Mouse (Mus musculus): ENCODE data around the gene Panx3. TPM values are rescaled to one million over a fixed set of nuclear protein-coding genes. Genes with fewer than 3 reads are reported as not detected.

Panx3 gene
- polyA plus RNA-seq (2014; fragmentation: Nextera tagmentation; extraction: Ambion mirVana) = not detected in 2 replicates

- no peaks in the 10 kb centered on the region for H3K4me1 ChIP-seq (replicated peaks; ENCODE audit: control insufficient read depth, insufficient read depth, low read length)
- H3K27me3 ChIP-seq (replicated peaks; ENCODE audit: control insufficient read depth, insufficient read depth, low read length) = no peaks in the 10 kb centered on the region
- no peak within 1 kb of the TSS for H3K27ac ChIP-seq (ENCODE audit: low read depth)
- no peak within 1 kb of the TSS for H3K9ac ChIP-seq (ENCODE audit: low read length)
- no peak for DNase-seq (ENCODE audit: low spot score)
- no peak for ATAC-seq (replicated peaks; ENCODE audit: low FRiP score, low TSS enrichment, low read depth)
- WGBS = 59% methylated on average over 6 of the region's 6 CpGs
- no peak within 1 kb of the TSS for H3K4me2 ChIP-seq (ENCODE audit: low read length)
- no peaks in the 10 kb centered on the region for H3K36me3 ChIP-seq (ENCODE audit: control insufficient read depth, insufficient read depth, low read length)
- no peak within 1 kb of the TSS for H3K4me3 ChIP-seq (ENCODE audit: low read depth, low read length)
- H3K9me3 ChIP-seq (ENCODE audit: control insufficient read depth, low read length) = no peaks in the 10 kb centered on the region
Measured at GRCm38 (mm10) chr9:37669115-37669514, at the start of gene Panx3. Gene Panx3 (minus strand): TSS chr9:37669235.

GRCm38 (mm10) chr9:37716150-37716549, 47.1 kb upstream of the Panx3 start, which contains the start of gene Olfr160:
Gene Olfr160 (minus strand): TSS chr9:37716250.
- Histone ChIP-seq H3K9ac (ENCODE audit: low read length) (no peak within 1 kb of the TSS), H3K4me1 (replicated peaks; ENCODE audit: control insufficient read depth, insufficient read depth, low read length) (no peaks in the 10 kb centered on the region), H3K4me3 (ENCODE audit: low read depth, low read length) (no peak within 1 kb of the TSS), H3K9me3 (ENCODE audit: control insufficient read depth, low read length) (no peaks in the 10 kb centered on the region), H3K27me3 (replicated peaks; ENCODE audit: control insufficient read depth, insufficient read depth, low read length) (no peaks in the 10 kb centered on the region), H3K36me3 (ENCODE audit: control insufficient read depth, insufficient read depth, low read length) (no peaks in the 10 kb centered on the region), H3K4me2 (ENCODE audit: low read length) (no peak within 1 kb of the TSS), H3K27ac (ENCODE audit: low read depth) (no peak within 1 kb of the TSS)
- DNase-seq (ENCODE audit: low spot score) (no peak), ATAC-seq (replicated peaks; ENCODE audit: low FRiP score, low TSS enrichment, low read depth) (no peak)
- 77% methylated on average over 1 of the region's 1 CpGs for WGBS

GRCm38 (mm10) chr9:37689970-37690686, 21.1 kb upstream of the Panx3 start:
- no peak overlapping the region for H3K27ac ChIP-seq (ENCODE audit: low read depth)
- H3K9ac ChIP-seq (ENCODE audit: low read length) = no peak overlapping the region
- H3K9me3 ChIP-seq (ENCODE audit: control insufficient read depth, low read length) = no peaks in the 10 kb centered on the region
- WGBS = 60% methylated on average over 5 of the region's 5 CpGs
- ATAC-seq (replicated peaks; ENCODE audit: low FRiP score, low TSS enrichment, low read depth) = no peak
- H3K27me3 ChIP-seq (replicated peaks; ENCODE audit: control insufficient read depth, insufficient read depth, low read length) = no peaks in the 10 kb centered on the region
- H3K36me3 ChIP-seq (ENCODE audit: control insufficient read depth, insufficient read depth, low read length) = no peaks in the 10 kb centered on the region
- DNase-seq (ENCODE audit: low spot score) = no peak
- no peak overlapping the region for H3K4me3 ChIP-seq (ENCODE audit: low read depth, low read length)
- no peak overlapping the region for H3K4me2 ChIP-seq (ENCODE audit: low read length)
- no peaks in the 10 kb centered on the region for H3K4me1 ChIP-seq (replicated peaks; ENCODE audit: control insufficient read depth, insufficient read depth, low read length)

GRCm38 (mm10) chr9:37687941-37688303, 18.9 kb upstream of the Panx3 start:
- Histone ChIP-seq H3K9me3 (ENCODE audit: control insufficient read depth, low read length) (no peaks in the 10 kb centered on the region), H3K9ac (ENCODE audit: low read length) (no peak overlapping the region), H3K4me1 (replicated peaks; ENCODE audit: control insufficient read depth, insufficient read depth, low read length) (no peaks in the 10 kb centered on the region), H3K36me3 (ENCODE audit: control insufficient read depth, insufficient read depth, low read length) (no peaks in the 10 kb centered on the region), H3K4me2 (ENCODE audit: low read length) (no peak overlapping the region), H3K4me3 (ENCODE audit: low read depth, low read length) (no peak overlapping the region), H3K27me3 (replicated peaks; ENCODE audit: control insufficient read depth, insufficient read depth, low read length) (no peaks in the 10 kb centered on the region), H3K27ac (ENCODE audit: low read depth) (no peak overlapping the region)
- DNase-seq (ENCODE audit: low spot score) (no peak), ATAC-seq (replicated peaks; ENCODE audit: low FRiP score, low TSS enrichment, low read depth) (no peak)
- 60% methylated on average over 3 of the region's 3 CpGs for WGBS

- WGBS = 81% methylated on average over 3 of the region's 3 CpGs
- no peaks in the 10 kb centered on the region for H3K9me3 ChIP-seq (ENCODE audit: control insufficient read depth, low read length)
- no peak overlapping the region for H3K9ac ChIP-seq (ENCODE audit: low read length)
- no peak overlapping the region for H3K4me2 ChIP-seq (ENCODE audit: low read length)
- no peaks in the 10 kb centered on the region for H3K27me3 ChIP-seq (replicated peaks; ENCODE audit: control insufficient read depth, insufficient read depth, low read length)
- ATAC-seq (replicated peaks; ENCODE audit: low FRiP score, low TSS enrichment, low read depth) = no peak
- H3K36me3 ChIP-seq (ENCODE audit: control insufficient read depth, insufficient read depth, low read length) = no peaks in the 10 kb centered on the region
- DNase-seq (ENCODE audit: low spot score) = no peak
- H3K4me3 ChIP-seq (ENCODE audit: low read depth, low read length) = no peak overlapping the region
- H3K4me1 ChIP-seq (replicated peaks; ENCODE audit: control insufficient read depth, insufficient read depth, low read length) = no peaks in the 10 kb centered on the region
- no peak overlapping the region for H3K27ac ChIP-seq (ENCODE audit: low read depth)
Measured at GRCm38 (mm10) chr9:37687288-37687940, 18.4 kb upstream of the Panx3 start.

GRCm38 (mm10) chr9:37681123-37681522, 12.1 kb upstream of the Panx3 start:
- Histone ChIP-seq H3K9ac (ENCODE audit: low read length) (no peak overlapping the region), H3K4me3 (ENCODE audit: low read depth, low read length) (no peak overlapping the region), H3K27me3 (replicated peaks; ENCODE audit: control insufficient read depth, insufficient read depth, low read length) (no peaks in the 10 kb centered on the region), H3K9me3 (ENCODE audit: control insufficient read depth, low read length) (no peaks in the 10 kb centered on the region), H3K4me2 (ENCODE audit: low read length) (no peak overlapping the region), H3K36me3 (ENCODE audit: control insufficient read depth, insufficient read depth, low read length) (no peaks in the 10 kb centered on the region), H3K4me1 (replicated peaks; ENCODE audit: control insufficient read depth, insufficient read depth, low read length) (no peaks in the 10 kb centered on the region), H3K27ac (ENCODE audit: low read depth) (no peak overlapping the region)
- WGBS = 96% methylated on average over 1 of the region's 1 CpGs
- DNase-seq (ENCODE audit: low spot score) (no peak), ATAC-seq (replicated peaks; ENCODE audit: low FRiP score, low TSS enrichment, low read depth) (no peak)

GRCm38 (mm10) chr9:37675287-37675686, 6.3 kb upstream of the Panx3 start:
- no peaks in the 10 kb centered on the region for H3K27me3 ChIP-seq (replicated peaks; ENCODE audit: control insufficient read depth, insufficient read depth, low read length)
- no peak overlapping the region for H3K4me3 ChIP-seq (ENCODE audit: low read depth, low read length)
- no peak overlapping the region for H3K9ac ChIP-seq (ENCODE audit: low read length)
- H3K36me3 ChIP-seq (ENCODE audit: control insufficient read depth, insufficient read depth, low read length) = no peaks in the 10 kb centered on the region
- 78% methylated on average over 4 of the region's 4 CpGs for WGBS
- no peaks in the 10 kb centered on the region for H3K9me3 ChIP-seq (ENCODE audit: control insufficient read depth, low read length)
- ATAC-seq (replicated peaks; ENCODE audit: low FRiP score, low TSS enrichment, low read depth) (no peak), DNase-seq (ENCODE audit: low spot score) (no peak)
- no peaks in the 10 kb centered on the region for H3K4me1 ChIP-seq (replicated peaks; ENCODE audit: control insufficient read depth, insufficient read depth, low read length)
- no peak overlapping the region for H3K27ac ChIP-seq (ENCODE audit: low read depth)
- no peak overlapping the region for H3K4me2 ChIP-seq (ENCODE audit: low read length)

GRCm38 (mm10) chr9:37670261-37670660, 1.2 kb upstream of the Panx3 start:
- no peaks in the 10 kb centered on the region for H3K36me3 ChIP-seq (ENCODE audit: control insufficient read depth, insufficient read depth, low read length)
- no peak overlapping the region for H3K9ac ChIP-seq (ENCODE audit: low read length)
- no peak overlapping the region for H3K4me3 ChIP-seq (ENCODE audit: low read depth, low read length)
- 94% methylated on average over 3 of the region's 3 CpGs for WGBS
- ATAC-seq (replicated peaks; ENCODE audit: low FRiP score, low TSS enrichment, low read depth) (no peak), DNase-seq (ENCODE audit: low spot score) (no peak)
- no peaks in the 10 kb centered on the region for H3K4me1 ChIP-seq (replicated peaks; ENCODE audit: control insufficient read depth, insufficient read depth, low read length)
- no peak overlapping the region for H3K4me2 ChIP-seq (ENCODE audit: low read length)
- H3K27me3 ChIP-seq (replicated peaks; ENCODE audit: control insufficient read depth, insufficient read depth, low read length) = no peaks in the 10 kb centered on the region
- no peaks in the 10 kb centered on the region for H3K9me3 ChIP-seq (ENCODE audit: control insufficient read depth, low read length)
- H3K27ac ChIP-seq (ENCODE audit: low read depth) = no peak overlapping the region

- Histone ChIP-seq H3K4me3 (ENCODE audit: low read depth, low read length) (no peak overlapping the region), H3K9me3 (ENCODE audit: control insufficient read depth, low read length) (no peaks in the 10 kb centered on the region), H3K9ac (ENCODE audit: low read length) (no peak overlapping the region), H3K36me3 (ENCODE audit: control insufficient read depth, insufficient read depth, low read length) (no peaks in the 10 kb centered on the region), H3K4me1 (replicated peaks; ENCODE audit: control insufficient read depth, insufficient read depth, low read length) (no peaks in the 10 kb centered on the region), H3K27ac (ENCODE audit: low read depth) (no peak overlapping the region), H3K4me2 (ENCODE audit: low read length) (no peak overlapping the region), H3K27me3 (replicated peaks; ENCODE audit: control insufficient read depth, insufficient read depth, low read length) (no peaks in the 10 kb centered on the region)
- no peak for ATAC-seq (replicated peaks; ENCODE audit: low FRiP score, low TSS enrichment, low read depth)
- 50% methylated on average over 4 of the region's 4 CpGs for WGBS
- DNase-seq (ENCODE audit: low spot score) = no peak
Measured at GRCm38 (mm10) chr9:37669678-37670077, 643 bp upstream of the Panx3 start.
